9 mouse cellular contexts compared by ENCODE assay signal in the genomic region with DNA sequence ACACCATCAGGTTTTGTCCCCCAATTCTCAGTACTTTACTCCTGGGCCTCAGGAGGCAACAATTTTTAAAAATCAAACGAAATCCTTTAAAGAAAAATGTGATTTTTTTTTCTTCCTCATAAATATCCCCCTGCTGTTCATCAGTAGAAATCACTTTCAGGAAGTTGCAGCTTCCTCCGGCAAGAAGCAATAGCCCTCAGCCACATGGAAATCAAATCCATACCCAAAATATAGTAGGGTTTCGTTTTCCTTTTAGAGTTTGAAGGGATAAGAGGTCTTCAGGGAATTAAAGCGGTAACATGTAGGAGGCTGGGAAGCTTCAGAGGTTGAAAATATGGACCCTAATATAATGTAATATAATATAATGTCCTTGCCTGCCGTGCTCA.
A peak's percentile ranks its signal among the peaks of the same experiment; 100 is the strongest.
DNase-seq lines count a peak whose midpoint lies in the region; ATAC-seq and TF ChIP-seq lines count a peak whose summit lies in the region.
"Had no signal": no experiment of that assay in that cellular context is flagged by ENCODE, and none has a peak within 500 bp of the region (broad histone marks: within the 10 kb centered on the region; RNA-seq: fewer than 3 reads in every experiment).

No protein-coding gene starts in this region.

- H3K9ac ChIP-seq in lung, embryonic 15.5 days, result no peak overlapping the region
- no peak overlapping the region for H3K9ac ChIP-seq in limb, embryonic 14.5 days (ENCODE audit: low read depth, low read length, severe bottlenecking)
- H3K9ac ChIP-seq in stomach, embryonic 14.5 days (replicated peaks; ENCODE audit: low read depth, low read length), result no peak overlapping the region

- no peaks in the 10 kb centered on the region for H3K36me3 ChIP-seq in lung, embryonic 15.5 days
- H3K36me3 ChIP-seq in limb, embryonic 14.5 days (ENCODE audit: control insufficient read depth, insufficient read depth, low read length), result no peaks in the 10 kb centered on the region
- no peaks in the 10 kb centered on the region for H3K36me3 ChIP-seq in stomach, embryonic 14.5 days (ENCODE audit: control insufficient read depth, insufficient read depth, low read length)

- 54% methylated on average over 5 of the region's 5 CpGs for WGBS in lung, embryonic 15.5 days
- 19% methylated on average over 5 of the region's 5 CpGs for WGBS in limb, embryonic 14.5 days
- WGBS in stomach, embryonic 14.5 days, result 67% methylated on average over 5 of the region's 5 CpGs

- no peak overlapping the region for H3K4me3 ChIP-seq in lung, embryonic 15.5 days
- H3K4me3 ChIP-seq in limb, embryonic 14.5 days (replicated peaks; ENCODE audit: low read length), result no peak overlapping the region
- H3K4me3 ChIP-seq in stomach, embryonic 14.5 days (ENCODE audit: low read depth, low read length), result no peak overlapping the region

- H3K4me1 ChIP-seq in lung, embryonic 15.5 days, result peaks cover 18% of the 10 kb centered on the region
- H3K4me1 ChIP-seq in limb, embryonic 14.5 days (ENCODE audit: control insufficient read depth, insufficient read depth, low read length), result peaks cover 21% of the 10 kb centered on the region
- H3K4me1 ChIP-seq in stomach, embryonic 14.5 days (ENCODE audit: control insufficient read depth, insufficient read depth, low read length), result no peaks in the 10 kb centered on the region

- H3K27me3 ChIP-seq in lung, embryonic 15.5 days, result no peaks in the 10 kb centered on the region
- no peaks in the 10 kb centered on the region for H3K27me3 ChIP-seq in limb, embryonic 14.5 days (ENCODE audit: control insufficient read depth, insufficient read depth, low read length)
- no peaks in the 10 kb centered on the region for H3K27me3 ChIP-seq in stomach, embryonic 14.5 days (ENCODE audit: control insufficient read depth, insufficient read depth, low read length)
- H3K27me3 ChIP-seq: Patski had no signal

- H3K9me3 ChIP-seq in lung, embryonic 15.5 days, result no peaks in the 10 kb centered on the region
- H3K9me3 ChIP-seq in limb, embryonic 14.5 days (ENCODE audit: control insufficient read depth, low read length), result no peaks in the 10 kb centered on the region
- H3K9me3 ChIP-seq in stomach, embryonic 14.5 days (ENCODE audit: control insufficient read depth, low read depth, low read length), result no peaks in the 10 kb centered on the region

- no peak for TF ChIP-seq POLR2A in limb, embryonic 14.5 days (IDR thresholded peaks at IDR 0.05; ENCODE audit: borderline replicate concordance, extremely low read depth, insufficient read depth, insufficient read length)

- H3K4me2 ChIP-seq in lung, embryonic 15.5 days, result peak overlapping the region; percentile 44; the same call in 1 of the 2 replicates
- H3K4me2 ChIP-seq in limb, embryonic 14.5 days (replicated peaks; ENCODE audit: low read depth, low read length, severe bottlenecking), result peak overlapping the region; percentile 32
- 0 out of 2 replicates have a peak overlapping the region, but pooled peaks have one; percentile 13 for H3K4me2 ChIP-seq in stomach, embryonic 14.5 days (replicated peaks; ENCODE audit: low read depth, low read length)

- DNase-seq in lung, postnatal 25 days (ENCODE audit: low spot score), result no peak
- no peak for DNase-seq in limb, embryonic 14.5 days (ENCODE audit: low spot score)
- no peak for DNase-seq in cerebellum, postnatal 36 days
- no peak for DNase-seq in urinary bladder, postnatal 25 days (ENCODE audit: low spot score)

- peak overlapping the region; percentile 66 for H3K27ac ChIP-seq in lung, embryonic 15.5 days
- H3K27ac ChIP-seq in limb, embryonic 14.5 days (replicated peaks; ENCODE audit: low read depth, low read length), result peak overlapping the region; percentile 87
- H3K27ac ChIP-seq in stomach, embryonic 14.5 days (ENCODE audit: low read length), result peak overlapping the region; percentile 71; the same call in 1 of the 2 replicates

- ATAC-seq in lung, embryonic 15.5 days (ENCODE audit: borderline replicate concordance, extremely low read depth, low FRiP score, low TSS enrichment), result no peak
- ATAC-seq in granulocyte monocyte progenitor cell, adult 5-6 weeks (replicated peaks; ENCODE audit: poor library complexity, severe bottlenecking), result peak; percentile 52
- ATAC-seq in limb, embryonic 14.5 days (ENCODE audit: low FRiP score, low read depth), result peak; percentile 41; the same call in 1 of the 2 replicates
- ATAC-seq in stomach, embryonic 14.5 days (ENCODE audit: insufficient number of reproducible peaks, insufficient read depth, low FRiP score, low read depth), result no peak
- no peak for ATAC-seq in monocyte, adult 5-6 weeks (replicated peaks; ENCODE audit: insufficient number of reproducible peaks, low FRiP score, low TSS enrichment, poor library complexity, severe bottlenecking)
- ATAC-seq: Patski had no signal

Comparison
In these comparisons a context has a peak if more than half of its experiments do, and no peak if none do; other contexts are left out.
1. ATAC-seq: peak in granulocyte monocyte progenitor cell, adult 5-6 weeks (single experiment) and limb, embryonic 14.5 days (single experiment); none in lung, embryonic 15.5 days (single experiment), stomach, embryonic 14.5 days (single experiment) and monocyte, adult 5-6 weeks (single experiment).
2. Peak in every context shown above with its lines, with median percentiles within 50 percentile points of each other: H3K27ac ChIP-seq and H3K4me2 ChIP-seq.